Mouse (Mus musculus) mature B cell (primary cell): ENCODE results near the gene Paxx.
"Not testable (repeated sequence)": the region's sequence is repeated elsewhere in the genome, so short reads cannot be mapped to it uniquely, and the experiment has no call there.

Source experiments
- in situ Hi-C: fragments of 300-500 bp; cut with MboI; formaldehyde crosslinking; loops from 2 replicates; pipeline ENCODE4 v1.14.3; 2019

Gene Paxx

DNA sequence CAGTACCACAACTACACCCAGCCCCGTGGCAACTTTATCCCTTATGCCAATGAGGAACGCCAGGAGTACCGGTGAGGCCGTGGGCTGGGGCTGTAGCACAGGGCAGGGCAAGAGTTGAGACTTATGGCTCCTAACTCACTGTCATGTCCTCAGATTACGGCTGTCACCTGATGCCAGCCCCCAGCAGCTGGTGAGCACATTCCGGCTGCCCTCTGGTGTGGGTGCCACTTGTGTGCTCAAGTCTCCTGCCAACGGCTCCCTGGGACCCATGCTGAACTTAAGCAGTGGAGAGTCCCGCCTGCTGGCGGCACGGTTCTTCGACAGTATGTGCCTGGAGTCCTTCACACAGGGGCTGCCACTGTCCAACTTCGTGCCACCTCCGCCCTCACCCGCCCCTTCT, 18.2 kb downstream of the Paxx start:
- in situ Hi-C loops, result no loop called here

DNA sequence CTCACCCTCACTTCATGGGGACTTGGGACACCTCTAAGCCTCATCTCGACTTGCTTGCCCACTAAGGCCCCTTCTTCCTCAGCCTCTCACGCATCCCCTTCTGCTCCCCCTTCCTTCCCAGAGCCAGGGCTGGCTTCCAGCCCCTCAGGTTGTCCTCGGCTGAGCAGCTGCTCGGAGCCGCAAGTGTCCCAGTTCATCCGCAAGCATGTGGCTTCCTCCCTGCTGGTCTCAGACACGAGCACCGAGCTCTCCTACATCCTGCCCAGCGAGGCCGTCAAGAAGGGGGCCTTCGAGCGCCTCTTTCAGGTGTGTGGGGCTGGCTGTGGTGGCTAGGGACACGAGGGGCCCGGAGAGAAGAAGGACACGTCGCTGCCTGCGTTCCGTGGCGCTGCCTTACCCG, 19.8 kb downstream of the Paxx start:
- in situ Hi-C loops, result no loop called here

DNA sequence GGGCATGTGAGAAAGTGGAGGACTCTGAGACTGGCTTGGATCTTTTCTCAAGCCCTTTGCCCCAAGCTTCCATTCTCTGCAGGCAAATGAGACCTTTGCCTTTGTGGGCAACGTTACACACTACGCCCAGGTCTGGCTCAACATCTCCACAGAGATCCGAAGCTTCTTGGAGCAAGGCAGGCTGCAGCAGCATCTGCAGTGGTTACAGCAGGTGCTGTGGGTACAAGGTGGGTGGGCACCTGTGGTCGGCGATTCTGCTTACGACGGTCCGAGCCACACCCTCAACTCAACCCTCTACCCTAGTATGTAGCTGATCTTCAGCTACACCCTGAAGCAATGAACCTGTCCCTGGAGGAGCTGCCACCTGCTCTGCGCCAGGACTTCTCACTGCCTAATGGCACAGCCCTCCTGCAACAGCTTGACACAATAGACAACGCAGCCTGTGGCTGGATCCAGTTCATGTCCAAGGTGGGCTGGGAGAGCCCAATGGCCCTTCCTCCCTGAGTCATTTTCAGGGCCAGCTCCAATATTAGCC, 24.5 kb downstream of the Paxx start:
- in situ Hi-C loops, result no loop called here

DNA sequence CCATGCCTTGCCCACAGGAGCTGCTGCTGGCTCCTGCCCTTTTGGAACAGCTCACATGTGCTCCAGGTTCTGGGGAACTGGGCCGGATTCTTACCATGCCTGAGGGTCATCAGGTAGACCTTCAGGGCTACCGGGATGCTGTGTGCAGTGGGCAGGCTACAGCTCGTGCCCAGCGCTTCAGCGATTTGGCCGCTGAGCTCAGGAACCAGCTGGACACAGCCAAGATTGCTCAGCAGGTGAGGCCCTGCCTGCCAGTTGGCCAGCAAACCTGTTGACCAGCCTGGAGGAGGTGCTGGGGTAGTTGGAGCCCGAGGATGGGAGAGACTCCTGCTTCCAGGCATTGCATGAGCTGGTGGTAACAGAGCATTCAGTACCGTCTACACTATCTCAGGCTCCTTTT, 26.6 kb downstream of the Paxx start:
- in situ Hi-C loops, result no loop called here

DNA sequence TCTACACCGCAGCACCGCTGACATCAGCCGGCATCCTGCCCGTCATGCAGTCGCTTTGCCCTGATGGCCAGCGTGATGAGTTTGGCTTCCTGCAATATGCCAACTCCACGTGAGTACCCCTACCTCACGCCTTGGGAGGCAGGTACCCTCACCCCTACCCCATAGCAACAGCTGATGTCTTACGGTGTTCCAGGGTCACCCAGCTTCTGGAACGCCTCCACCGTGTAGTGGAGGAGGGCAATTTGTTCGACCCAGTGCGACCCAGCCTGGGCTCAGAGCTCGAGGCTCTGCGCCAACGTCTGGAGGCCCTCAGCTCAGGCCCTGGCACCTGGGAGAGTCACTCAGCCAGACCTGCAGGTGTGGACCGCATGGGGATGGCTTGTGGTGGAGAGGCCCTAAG, 27.8 kb downstream of the Paxx start:
- in situ Hi-C loops, result no loop called here

DNA sequence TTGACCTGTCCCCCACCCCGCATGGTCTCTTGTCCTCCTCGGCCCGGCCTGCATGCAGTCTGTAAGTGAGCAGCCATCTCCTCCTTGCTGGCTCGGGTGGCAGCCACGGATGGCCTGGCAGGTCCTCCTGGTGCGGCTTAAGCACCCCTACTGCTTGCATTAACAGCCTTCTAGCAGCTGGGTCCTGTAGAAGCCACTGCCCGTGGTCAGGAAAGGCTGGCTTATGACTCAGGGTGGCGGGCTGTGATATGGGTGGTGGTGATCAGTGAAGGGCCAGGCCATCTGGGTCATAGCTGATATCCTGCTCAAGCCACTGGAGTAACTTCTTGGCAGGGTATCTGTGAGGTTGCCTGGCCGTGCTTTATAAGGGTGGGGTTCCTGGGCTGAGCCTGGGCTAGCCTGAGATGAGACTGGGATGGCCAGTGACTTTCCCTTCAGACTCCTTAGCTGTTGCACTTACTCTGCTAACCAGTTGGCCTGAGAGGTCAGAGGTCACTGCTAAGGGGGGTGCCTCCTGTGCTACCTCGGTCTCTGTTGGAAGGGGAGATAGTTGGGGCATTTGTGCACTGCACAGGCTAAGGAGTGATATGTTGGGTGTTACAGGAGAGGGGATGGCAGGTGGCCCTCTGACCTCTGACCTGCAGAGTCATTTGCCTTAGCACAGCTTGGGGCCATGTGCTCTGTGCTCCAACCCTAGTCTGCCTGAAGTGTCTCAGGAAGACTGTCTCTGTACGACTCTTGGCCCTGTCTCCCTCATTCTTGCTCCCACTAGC, 28.4 kb downstream of the Paxx start:
- in situ Hi-C loops, result no loop called here

DNA sequence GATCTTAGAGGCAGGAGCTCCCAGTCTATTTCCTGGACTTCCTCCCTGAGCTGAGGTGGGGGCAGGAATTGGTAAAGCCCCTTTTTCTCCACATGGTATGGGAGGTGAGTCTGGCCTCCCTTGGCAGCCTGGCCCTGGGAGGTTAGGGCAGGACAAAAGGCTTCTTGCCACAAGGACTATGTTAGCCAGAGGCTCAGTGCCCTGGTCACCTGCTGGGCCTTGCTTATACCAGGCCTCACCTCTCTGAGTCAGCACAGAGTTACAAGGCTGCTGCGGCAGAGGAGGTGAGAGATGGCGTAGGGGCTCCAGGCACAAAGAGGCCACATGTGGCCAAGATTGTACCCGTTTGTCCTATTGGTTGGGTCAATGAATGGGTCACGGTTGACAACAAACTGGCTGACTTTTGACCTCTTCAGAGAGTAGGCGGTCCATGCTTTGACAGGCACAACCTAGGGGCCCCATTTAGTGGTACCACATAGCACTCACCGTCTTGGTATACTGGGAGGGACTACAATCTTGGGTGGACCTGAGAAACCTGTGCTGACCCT, 29.5 kb downstream of the Paxx start:
- in situ Hi-C loops, result no loop called here

DNA sequence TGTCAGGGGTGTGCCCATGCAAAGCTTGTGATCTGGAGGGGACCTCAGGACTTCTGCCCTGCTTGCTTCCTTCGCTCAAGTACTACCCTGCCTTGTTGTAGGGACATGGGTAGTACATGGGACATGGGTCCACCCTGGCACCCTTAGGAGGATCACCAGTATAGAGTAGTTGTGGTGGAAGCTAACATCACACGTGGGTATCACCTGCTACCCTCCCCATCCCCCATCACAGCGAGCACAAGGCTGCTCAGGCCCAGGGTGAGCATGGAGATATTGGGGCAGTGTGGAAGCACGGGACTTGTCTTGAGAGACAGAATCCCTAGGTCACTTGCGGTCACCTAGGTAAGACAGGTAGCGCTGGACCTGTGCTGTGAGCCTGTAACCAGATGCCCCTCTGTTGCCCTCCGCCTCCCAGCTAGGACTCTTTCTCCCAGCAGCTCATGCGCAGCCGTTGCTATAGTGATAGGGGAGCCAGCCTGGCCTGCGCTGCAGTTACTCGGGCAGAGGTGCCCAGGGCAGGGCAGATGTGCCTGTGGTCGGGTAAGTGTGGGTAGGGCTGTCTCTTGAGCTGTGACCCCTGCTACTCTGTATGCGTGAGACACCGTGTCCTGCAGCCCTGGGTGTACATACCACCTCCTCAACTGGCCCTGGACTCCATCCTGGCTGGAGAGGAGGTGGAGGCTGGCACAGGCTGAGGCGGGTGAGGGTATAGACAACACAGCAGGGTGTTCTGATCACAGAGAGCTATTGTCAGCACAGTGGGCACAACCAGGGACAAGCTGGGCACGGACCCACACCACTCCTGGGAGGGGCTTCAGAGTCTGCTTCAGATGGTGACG, 30.3 kb downstream of the Paxx start:
- in situ Hi-C loops, result no loop called here

DNA sequence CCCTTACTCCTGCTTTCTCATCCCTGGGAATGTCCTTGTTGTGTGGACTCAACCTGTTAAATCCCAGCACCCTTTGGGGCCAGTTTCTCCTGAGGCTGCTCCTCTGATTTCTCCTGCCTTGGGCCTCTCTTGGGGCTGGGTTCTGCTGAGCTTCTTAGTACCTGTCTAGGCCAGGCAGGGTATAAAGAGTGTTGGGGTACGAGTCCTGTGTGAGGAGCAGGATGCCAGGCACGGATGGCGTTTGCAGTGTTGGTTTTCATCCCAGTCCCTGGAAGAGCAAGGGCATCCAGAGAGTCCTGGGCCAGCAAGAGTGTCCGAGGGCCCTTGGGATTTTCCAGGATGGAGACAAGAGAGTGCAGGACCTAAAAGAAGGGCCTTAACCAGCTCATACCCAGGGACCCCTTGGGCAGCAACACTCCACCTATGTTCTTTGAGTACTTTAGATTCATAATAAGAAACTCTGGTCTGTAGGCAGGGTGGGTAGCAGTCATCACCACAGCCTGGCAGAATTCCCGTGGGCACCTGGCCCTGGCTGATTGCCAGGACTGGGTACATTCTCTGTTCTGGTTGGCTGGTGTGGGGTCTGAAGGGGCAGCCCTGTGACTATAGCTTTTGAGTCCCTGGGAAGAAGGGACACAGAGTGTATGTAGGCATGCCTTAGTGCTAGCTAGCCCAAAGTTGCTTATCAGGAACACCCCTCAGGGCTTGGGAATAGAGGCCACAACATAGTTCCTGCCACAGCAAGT, 31.3 kb downstream of the Paxx start:
- in situ Hi-C loops, result no loop called here

DNA sequence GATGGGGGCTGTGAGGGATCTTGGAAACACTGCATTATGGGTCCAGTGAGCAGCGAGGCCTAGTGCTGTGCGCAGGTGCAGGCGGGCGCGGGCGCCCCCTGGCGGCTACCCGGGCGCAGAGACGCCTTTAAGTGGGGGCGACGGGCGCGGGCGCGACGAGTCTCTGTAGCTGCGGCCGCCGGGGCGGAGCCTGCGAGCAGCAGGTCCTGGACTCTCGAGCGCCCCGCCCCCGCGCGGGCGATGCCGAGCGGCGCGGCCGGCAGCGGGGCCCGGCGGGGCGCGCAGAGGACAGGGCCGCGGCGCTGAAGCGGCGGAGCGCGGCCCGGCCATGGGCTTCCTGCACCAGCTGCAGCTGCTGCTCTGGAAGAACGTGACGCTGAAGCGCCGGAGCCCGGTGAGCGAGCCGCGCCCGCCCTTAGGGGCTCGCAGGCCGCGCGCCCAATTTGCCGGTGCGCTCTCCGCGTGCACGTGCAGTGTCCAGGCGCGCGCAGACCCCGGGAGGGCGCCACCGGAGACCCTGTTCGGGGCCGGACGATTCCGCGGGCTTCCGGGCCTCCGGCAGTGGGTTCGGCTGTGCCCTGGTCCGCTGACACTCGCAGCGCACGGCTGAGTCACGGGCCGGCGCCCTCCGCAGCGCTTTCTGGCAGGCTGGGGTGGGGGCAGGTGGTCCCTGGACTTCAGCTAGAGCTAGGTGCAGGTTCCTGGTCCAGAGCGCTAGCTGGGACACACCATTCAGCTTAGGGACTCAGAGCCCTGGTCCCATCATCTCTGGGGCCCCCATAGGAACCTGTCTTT, 32.3 kb downstream of the Paxx start, which contains the start of gene Abca2:
Gene Abca2 (plus strand): TSS at position 262 of the 795 bp plus-strand sequence.
- in situ Hi-C loops, result no loop called here

DNA sequence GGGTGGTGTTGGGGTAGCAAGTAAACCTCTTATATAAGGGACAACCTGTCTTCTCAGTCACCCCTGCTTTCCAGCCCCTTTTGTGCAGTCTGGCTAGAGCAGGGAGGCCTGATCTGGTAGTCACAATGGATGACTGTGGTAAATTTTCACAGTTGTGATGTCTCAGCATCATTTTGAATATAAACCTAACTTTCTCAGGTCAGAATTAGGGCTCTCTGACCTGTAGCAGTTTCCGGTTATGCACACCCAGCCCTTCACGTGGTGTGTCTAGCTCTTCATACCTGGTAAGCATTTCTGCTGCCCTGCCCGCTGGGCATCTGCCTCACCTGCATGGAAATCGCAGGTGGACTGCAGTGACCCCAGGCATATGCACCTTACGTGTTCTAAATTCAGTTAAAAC, 33.6 kb downstream of the Paxx start:
- in situ Hi-C loops, result no loop called here

DNA sequence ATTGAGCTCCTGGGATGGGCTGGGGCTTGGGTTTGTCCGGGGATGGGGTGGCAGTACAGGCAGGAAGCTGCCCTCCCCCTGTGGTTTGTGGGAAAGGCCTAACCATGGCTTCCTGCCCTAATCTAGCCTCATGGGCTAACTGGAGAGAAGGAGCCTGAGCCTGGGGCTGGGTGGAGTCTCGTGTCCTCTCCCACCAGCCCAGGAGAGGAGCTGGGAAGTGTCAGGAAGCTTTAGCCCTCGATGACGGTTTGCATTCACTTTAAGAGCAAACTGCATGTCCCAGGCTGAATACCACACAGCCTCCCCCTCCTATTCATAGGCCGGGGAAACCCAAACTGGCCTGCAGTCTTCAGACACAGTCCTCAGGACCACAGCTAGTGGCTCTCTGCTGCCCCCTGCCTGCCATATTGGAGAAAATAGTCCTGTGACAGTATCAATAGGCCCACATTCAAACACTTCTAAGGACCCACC, 34.1 kb downstream of the Paxx start:
- in situ Hi-C loops, result no loop called here

DNA sequence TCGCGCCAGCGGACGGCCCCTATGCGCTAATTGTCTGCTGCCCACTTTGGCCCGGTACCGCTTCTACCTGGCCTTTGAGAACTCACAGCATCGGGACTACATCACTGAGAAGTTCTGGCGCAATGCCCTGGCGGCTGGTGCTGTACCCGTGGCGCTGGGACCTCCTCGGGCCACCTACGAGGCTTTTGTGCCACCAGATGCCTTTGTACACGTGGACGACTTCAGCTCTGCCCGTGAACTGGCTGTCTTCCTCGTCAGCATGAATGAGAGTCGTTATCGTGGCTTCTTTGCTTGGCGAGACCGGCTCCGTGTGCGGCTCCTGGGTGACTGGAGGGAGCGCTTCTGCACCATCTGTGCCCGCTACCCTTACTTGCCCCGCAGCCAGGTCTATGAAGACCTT, 35.4 kb downstream of the Paxx start:
- in situ Hi-C loops, result no loop called here

DNA sequence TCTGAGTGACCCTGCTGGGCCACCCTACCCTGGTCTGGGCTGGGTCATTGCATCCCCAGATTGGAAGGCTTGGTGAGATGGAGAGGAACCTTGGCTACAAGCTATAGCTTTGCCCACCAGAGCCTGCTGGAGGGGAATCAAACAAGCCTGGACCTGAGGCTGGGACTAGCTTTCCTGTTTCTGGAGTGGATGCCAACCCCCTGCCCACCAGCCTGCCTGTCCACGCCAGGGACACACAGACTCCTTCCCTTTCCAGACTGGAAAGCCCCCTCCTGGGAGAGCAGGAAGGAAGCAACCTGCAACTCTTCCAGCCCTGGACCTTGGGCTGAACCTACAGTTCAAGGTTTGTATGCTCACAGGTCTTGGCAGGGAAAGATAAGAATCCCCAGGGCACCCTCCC, 37.3 kb downstream of the Paxx start:
- in situ Hi-C loops, result no loop called here

DNA sequence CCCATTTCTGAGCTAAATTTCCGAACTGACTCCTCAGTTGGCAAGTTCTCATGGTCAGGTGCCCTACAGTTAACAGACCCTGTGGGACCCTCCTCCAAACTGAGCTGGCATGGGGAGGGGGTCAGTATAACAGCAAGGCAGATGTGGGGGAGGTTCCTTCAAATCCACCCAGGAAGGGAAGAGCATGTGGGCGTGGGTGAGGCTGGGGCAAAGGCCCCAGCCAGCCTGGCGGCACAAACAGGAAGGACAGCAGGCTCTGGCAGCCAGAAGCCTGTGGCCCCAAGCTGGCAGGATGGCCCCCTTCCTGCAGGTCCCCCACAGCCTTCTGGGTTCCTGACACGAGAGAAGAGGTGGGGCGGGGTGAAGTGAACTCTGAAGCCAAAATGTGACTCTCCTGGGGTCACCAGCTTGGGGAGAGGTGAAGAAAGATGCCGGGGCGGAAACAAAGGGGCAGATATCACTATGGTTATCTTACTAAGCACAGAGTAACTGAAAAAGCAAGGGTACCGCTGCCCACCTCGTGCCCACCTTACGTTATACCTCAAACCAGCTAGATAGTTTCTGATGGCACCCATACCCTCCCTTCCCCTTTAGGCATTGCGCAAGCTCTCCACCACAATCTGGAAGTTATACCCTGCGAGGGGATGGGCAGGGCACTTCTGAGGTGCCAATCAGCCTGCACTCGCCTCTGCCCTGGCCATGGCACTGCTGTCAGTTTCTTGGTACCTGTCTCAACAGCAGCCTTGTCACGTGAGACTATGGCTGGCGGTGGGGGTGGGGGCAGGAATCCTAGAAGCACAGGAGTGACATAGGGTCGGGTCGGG, 38.1 kb downstream of the Paxx start, which contains the start of gene Fut7:
Gene Fut7 (plus strand): TSS at position 681 of the 824 bp plus-strand sequence.
- in situ Hi-C loops, result no loop called here

DNA sequence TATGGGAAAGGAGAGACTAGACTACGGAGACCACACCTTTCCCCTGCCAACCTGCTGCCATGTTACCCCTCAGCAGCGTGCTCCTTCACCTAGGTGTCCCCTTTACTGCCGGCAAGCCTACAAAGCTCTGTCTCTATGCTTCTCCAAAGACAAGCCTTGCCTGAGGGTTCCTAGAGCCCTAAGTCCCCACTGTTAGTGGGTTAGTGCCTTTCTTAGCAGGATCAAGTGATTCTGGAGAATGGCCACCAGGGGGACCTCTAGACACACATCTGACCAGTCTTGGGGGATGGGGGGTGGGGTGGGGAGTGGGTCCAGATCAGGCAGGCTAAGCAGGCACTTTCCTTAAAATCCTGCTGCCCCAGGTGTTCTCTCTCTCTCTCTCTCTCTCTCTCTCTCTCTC, 39.0 kb downstream of the Paxx start:
- in situ Hi-C loops, result no loop called here

DNA sequence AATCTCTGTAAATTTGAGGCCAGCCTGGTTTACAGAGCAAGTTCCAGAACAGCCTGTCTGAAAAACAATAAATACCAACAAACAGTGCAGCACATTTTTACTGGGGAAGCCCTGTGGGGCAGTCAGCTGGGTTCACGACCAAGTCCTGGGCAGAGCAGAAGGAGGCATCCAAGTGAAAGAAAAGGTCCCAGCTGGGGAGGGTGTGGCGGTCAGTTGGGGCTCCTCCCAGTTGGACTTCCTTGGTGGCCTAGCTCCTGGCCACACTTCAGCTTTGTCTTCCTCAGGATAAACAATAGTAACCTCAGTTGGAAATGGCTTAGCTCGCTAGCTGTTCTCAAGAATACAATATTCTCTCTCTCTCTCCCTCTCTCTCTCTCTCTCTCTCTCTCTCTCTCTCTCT, 43.5 kb downstream of the Paxx start:
- in situ Hi-C loops, result no loop called here

DNA sequence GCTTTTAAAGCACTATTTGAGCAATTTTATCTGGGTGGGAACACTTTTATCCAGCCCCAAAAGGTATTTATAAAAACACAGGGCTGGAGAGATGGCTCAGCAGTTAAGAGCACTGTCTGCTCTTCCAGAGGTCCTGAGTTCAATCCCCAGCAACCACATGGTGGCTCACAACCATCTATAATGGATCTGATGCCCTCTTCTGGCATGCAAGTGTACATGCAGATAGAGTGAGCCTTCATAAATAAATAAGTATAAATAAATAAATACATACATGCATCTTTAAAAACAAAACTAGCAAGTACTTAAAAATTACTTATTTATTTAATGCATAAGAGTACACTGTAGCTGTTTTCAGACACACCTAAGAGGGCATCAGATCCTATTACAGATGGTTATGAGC, 47.5 kb downstream of the Paxx start:
- in situ Hi-C loops, result not testable (repeated sequence)

DNA sequence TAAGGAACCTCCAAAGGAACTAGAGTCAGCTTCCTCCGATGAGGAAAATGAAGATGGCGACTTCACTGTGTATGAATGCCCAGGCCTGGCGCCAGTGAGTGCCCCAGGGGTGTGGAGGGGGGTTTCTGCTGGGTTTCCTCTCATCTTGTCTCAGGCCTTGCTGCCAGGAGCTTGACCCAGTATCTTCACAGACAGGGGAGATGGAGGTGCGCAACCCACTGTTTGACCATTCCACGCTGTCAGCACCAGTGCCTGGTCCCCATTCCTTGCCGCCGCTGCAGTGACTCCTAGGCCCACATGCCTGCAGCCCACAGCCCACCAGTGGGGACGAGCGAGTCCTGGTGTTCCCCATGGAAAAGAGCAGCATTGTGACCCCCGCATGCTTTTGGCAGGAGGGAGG, 52.0 kb downstream of the Paxx start:
- in situ Hi-C loops, result no loop called here
